Mouse (Mus musculus) cortical plate, adult 2 months (tissue): Measurements from ENCODE around the gene Trmt11. TPM values are rescaled to one million over a fixed set of nuclear protein-coding genes. Genes with fewer than 3 reads are reported as not detected.

Source experiments
- H3K27ac ChIP-seq: fragments of 200-500 bp; 2 replicates; pipeline ENCODE4 v1.5.1; 2012; ENCODE audit warnings: low read length, control low read depth, inconsistent platforms; ENCODE audit not compliant: insufficient read depth
- H3K4me1 ChIP-seq: fragments of 200-500 bp; 2 replicates; pipeline ENCODE4 v1.6.1; 2011; ENCODE audit warnings: low read length; ENCODE audit not compliant: control insufficient read depth, insufficient read depth
- H3K4me3 ChIP-seq: fragments of 200-500 bp; 2 replicates; pipeline ENCODE4 v1.5.1; 2011; ENCODE audit warnings: mild to moderate bottlenecking, low read length, control low read depth; ENCODE audit not compliant: insufficient read depth
- CTCF ChIP-seq: fragments of 200-500 bp; IDR thresholded peaks from 2 replicates; pipeline ENCODE4 v1.5.1; 2011; ENCODE audit warnings: mild to moderate bottlenecking, control low read depth, low read length; ENCODE audit not compliant: insufficient read depth; ENCODE audit errors: extremely low read depth
- POLR2A ChIP-seq: fragments of 200-500 bp; IDR thresholded peaks from 2 replicates; pipeline ENCODE4 v1.6.1; 2011; ENCODE audit warnings: mild to moderate bottlenecking, low read length, control low read depth; ENCODE audit not compliant: insufficient read depth; ENCODE audit errors: extremely low read depth
- polyA plus RNA-seq: library from polyadenylated mRNA; depleted of rRNA; stranded (reverse); fragments of >200 nt; gene quantifications from 2 replicates; pipeline ENCODE4 v1.2.3, GENCODE M21; 2012

Trmt11 gene
- polyA plus RNA-seq, 1 experiment, result 5.1 TPM

- no peak overlapping the region for H3K27ac ChIP-seq
- TF ChIP-seq POLR2A (no peak), CTCF (no peak)
- H3K4me1 ChIP-seq, result no peaks in the 10 kb centered on the region
- no peak overlapping the region for H3K4me3 ChIP-seq
These were observed 22.4 kb upstream of the Trmt11 start for GRCm38 (mm10) chr10:30622928-30623327.

GRCm38 (mm10) chr10:30618918-30619210 lies 18.3 kb upstream of the Trmt11 start:
- no peak overlapping the region for H3K27ac ChIP-seq
- no peak for TF ChIP-seq POLR2A
- no peak for TF ChIP-seq CTCF
- H3K4me3 ChIP-seq, result peak overlapping the region; percentile 61; the same call in 1 of the 2 replicates
- no peaks in the 10 kb centered on the region; the same call in 1 of the 2 replicates for H3K4me1 ChIP-seq

GRCm38 (mm10) chr10:30618091-30618917 lies 17.8 kb upstream of the Trmt11 start:
- TF ChIP-seq POLR2A, result peak; percentile 78
- TF ChIP-seq CTCF, result no peak
- H3K4me1 ChIP-seq, result no peaks in the 10 kb centered on the region; the same call in 1 of the 2 replicates

GRCm38 (mm10) chr10:30613039-30613438 lies 12.5 kb upstream of the Trmt11 start:
- H3K27ac ChIP-seq, result no peak overlapping the region
- TF ChIP-seq CTCF, result no peak
- TF ChIP-seq POLR2A, result no peak
- no peak overlapping the region for H3K4me3 ChIP-seq
- H3K4me1 ChIP-seq, result no peaks in the 10 kb centered on the region; the same call in 1 of the 2 replicates

More at GRCm38 (mm10) chr10:30618091-30618917, 17.8 kb upstream of the Trmt11 start:
- peak overlapping the region; percentile 61 for H3K4me3 ChIP-seq
- peak overlapping the region; percentile 49 for H3K27ac ChIP-seq

- TF ChIP-seq POLR2A (no peak), CTCF (no peak)
- Histone ChIP-seq H3K4me3 (no peak overlapping the region), H3K4me1 (no peaks in the 10 kb centered on the region)
These were observed 9.1 kb upstream of the Trmt11 start for GRCm38 (mm10) chr10:30609614-30610013.

GRCm38 (mm10) chr10:30608109-30608508 lies 7.6 kb upstream of the Trmt11 start:
- H3K27ac ChIP-seq, result no peak overlapping the region
- no peaks in the 10 kb centered on the region for H3K4me1 ChIP-seq
- no peak overlapping the region for H3K4me3 ChIP-seq
- TF ChIP-seq POLR2A, result no peak
- TF ChIP-seq CTCF, result no peak

More at GRCm38 (mm10) chr10:30609614-30610013, 9.1 kb upstream of the Trmt11 start:
- no peak overlapping the region for H3K27ac ChIP-seq

- peak overlapping the region; percentile 86 for H3K4me3 ChIP-seq
- no peak for TF ChIP-seq CTCF
- no peak for TF ChIP-seq POLR2A
- H3K27ac ChIP-seq, result no peak overlapping the region
- 0 out of 2 replicates have a peak, but pooled peaks cover 1% of the 10 kb centered on the region for H3K4me1 ChIP-seq
These were observed 435 bp downstream of the Trmt11 start for GRCm38 (mm10) chr10:30600094-30600534.

GRCm38 (mm10) chr10:30587037-30587436 lies 13.5 kb downstream of the Trmt11 start:
- H3K4me1 ChIP-seq, result no peaks in the 10 kb centered on the region; the same call in 1 of the 2 replicates
- no peak for TF ChIP-seq CTCF
- no peak for TF ChIP-seq POLR2A
- H3K4me3 ChIP-seq, result no peak overlapping the region
- H3K27ac ChIP-seq, result no peak overlapping the region

- Histone ChIP-seq H3K27ac (no peak overlapping the region), H3K4me1 (no peaks in the 10 kb centered on the region; the same call in 1 of the 2 replicates), H3K4me3 (no peak overlapping the region)
- TF ChIP-seq CTCF (no peak), POLR2A (no peak)
These were observed 14.9 kb downstream of the Trmt11 start for GRCm38 (mm10) chr10:30585691-30586090.
